Mouse (Mus musculus): ENCODE results near the gene Hoxa3. TPM values are rescaled to one million over a fixed set of nuclear protein-coding genes. Genes with fewer than 3 reads are reported as not detected.
A peak's percentile ranks its signal among the peaks of the same experiment; 100 is the strongest.

Gene Hoxa3
- polyA plus RNA-seq, 1 experiment from 2014 or later = 16.0 TPM

GRCm38 (mm10) chr6:52206882-52207683, 6.1 kb downstream of the Hoxa3 start:
- ATAC-seq (ENCODE audit: insufficient number of reproducible peaks, insufficient read depth, low FRiP score, low read depth) = no peak
- WGBS = 15% methylated on average over 4 of the region's 4 CpGs
- peak overlapping the region; percentile 52 for H3K9ac ChIP-seq (replicated peaks; ENCODE audit: low read depth, low read length)
- peaks cover 5% of the 10 kb centered on the region; the same call in 1 of the 2 replicates for H3K36me3 ChIP-seq (ENCODE audit: control insufficient read depth, insufficient read depth, low read length)
- H3K9me3 ChIP-seq (ENCODE audit: control insufficient read depth, low read depth, low read length) = no peaks in the 10 kb centered on the region
- H3K4me2 ChIP-seq (replicated peaks; ENCODE audit: low read depth, low read length) = peak overlapping the region; percentile 78
- peaks cover 15% of the 10 kb centered on the region for H3K27me3 ChIP-seq (ENCODE audit: control insufficient read depth, insufficient read depth, low read length)
- H3K4me3 ChIP-seq (ENCODE audit: low read depth, low read length) = peak overlapping the region; percentile 90
- H3K4me1 ChIP-seq (ENCODE audit: control insufficient read depth, insufficient read depth, low read length) = peaks cover 3% of the 10 kb centered on the region; the same call in 1 of the 2 replicates
- H3K27ac ChIP-seq (ENCODE audit: low read length) = peak overlapping the region; percentile 81

GRCm38 (mm10) chr6:52205638-52206621, 7.2 kb downstream of the Hoxa3 start:
- Histone ChIP-seq H3K9ac (replicated peaks; ENCODE audit: low read depth, low read length) (peak overlapping the region; percentile 52), H3K4me1 (ENCODE audit: control insufficient read depth, insufficient read depth, low read length) (peaks cover 3% of the 10 kb centered on the region; the same call in 1 of the 2 replicates), H3K36me3 (ENCODE audit: control insufficient read depth, insufficient read depth, low read length) (peaks cover 5% of the 10 kb centered on the region; the same call in 1 of the 2 replicates), H3K4me3 (ENCODE audit: low read depth, low read length) (peak overlapping the region; percentile 90), H3K27ac (ENCODE audit: low read length) (peak overlapping the region; percentile 81), H3K4me2 (replicated peaks; ENCODE audit: low read depth, low read length) (peak overlapping the region; percentile 78), H3K27me3 (ENCODE audit: control insufficient read depth, insufficient read depth, low read length) (peaks cover 8% of the 10 kb centered on the region; the same call in 1 of the 2 replicates), H3K9me3 (ENCODE audit: control insufficient read depth, low read depth, low read length) (no peaks in the 10 kb centered on the region)
- WGBS = 8% methylated on average over 55 of the region's 55 CpGs
- no peak for ATAC-seq (ENCODE audit: insufficient number of reproducible peaks, insufficient read depth, low FRiP score, low read depth)

- 10% methylated on average over 14 of the region's 14 CpGs for WGBS
- 0 out of 2 replicates have a peak, but pooled peaks cover 6% of the 10 kb centered on the region for H3K27me3 ChIP-seq (ENCODE audit: control insufficient read depth, insufficient read depth, low read length)
- peaks cover 3% of the 10 kb centered on the region; the same call in 1 of the 2 replicates for H3K4me1 ChIP-seq (ENCODE audit: control insufficient read depth, insufficient read depth, low read length)
- H3K27ac ChIP-seq (ENCODE audit: low read length) = peak overlapping the region; percentile 81
- H3K9ac ChIP-seq (replicated peaks; ENCODE audit: low read depth, low read length) = peak overlapping the region; percentile 52
- peaks cover 5% of the 10 kb centered on the region; the same call in 1 of the 2 replicates for H3K36me3 ChIP-seq (ENCODE audit: control insufficient read depth, insufficient read depth, low read length)
- H3K4me3 ChIP-seq (ENCODE audit: low read depth, low read length) = peak overlapping the region; percentile 90
- H3K4me2 ChIP-seq (replicated peaks; ENCODE audit: low read depth, low read length) = peak overlapping the region; percentile 78
- no peaks in the 10 kb centered on the region for H3K9me3 ChIP-seq (ENCODE audit: control insufficient read depth, low read depth, low read length)
- ATAC-seq (ENCODE audit: insufficient number of reproducible peaks, insufficient read depth, low FRiP score, low read depth) = no peak
Measured at GRCm38 (mm10) chr6:52205221-52205620, 7.9 kb downstream of the Hoxa3 start.

- 0 out of 2 replicates have a peak, but pooled peaks cover 3% of the 10 kb centered on the region for H3K27me3 ChIP-seq (ENCODE audit: control insufficient read depth, insufficient read depth, low read length)
- H3K4me1 ChIP-seq (ENCODE audit: control insufficient read depth, insufficient read depth, low read length) = peaks cover 5% of the 10 kb centered on the region; the same call in 1 of the 2 replicates
- no peaks in the 10 kb centered on the region for H3K9me3 ChIP-seq (ENCODE audit: control insufficient read depth, low read depth, low read length)
- H3K9ac ChIP-seq (replicated peaks; ENCODE audit: low read depth, low read length) = peak within 1 kb of the TSS; percentile 96
- under 1% methylated on average over 57 of the region's 65 CpGs for WGBS
- peak; percentile 71; the same call in 1 of the 2 replicates for ATAC-seq (ENCODE audit: insufficient number of reproducible peaks, insufficient read depth, low FRiP score, low read depth)
- H3K4me3 ChIP-seq (ENCODE audit: low read depth, low read length) = peak within 1 kb of the TSS; percentile 90
- H3K36me3 ChIP-seq (ENCODE audit: control insufficient read depth, insufficient read depth, low read length) = peaks cover 5% of the 10 kb centered on the region; the same call in 1 of the 2 replicates
- H3K4me2 ChIP-seq (replicated peaks; ENCODE audit: low read depth, low read length) = peak within 1 kb of the TSS; percentile 78
- H3K27ac ChIP-seq (ENCODE audit: low read length) = peak within 1 kb of the TSS; percentile 87
Measured at GRCm38 (mm10) chr6:52204050-52204752, 8.9 kb downstream of the Hoxa3 start, which contains the start of gene Hoxa5. Gene Hoxa5, minus strand, starts transcription at chr6:52204587.

- H3K27me3 ChIP-seq (ENCODE audit: control insufficient read depth, insufficient read depth, low read length) = 0 out of 2 replicates have a peak, but pooled peaks cover 3% of the 10 kb centered on the region
- no peaks in the 10 kb centered on the region for H3K9me3 ChIP-seq (ENCODE audit: control insufficient read depth, low read depth, low read length)
- peaks cover 5% of the 10 kb centered on the region; the same call in 1 of the 2 replicates for H3K4me1 ChIP-seq (ENCODE audit: control insufficient read depth, insufficient read depth, low read length)
- H3K4me3 ChIP-seq (ENCODE audit: low read depth, low read length) = peak overlapping the region; percentile 90
- peak overlapping the region; percentile 78 for H3K4me2 ChIP-seq (replicated peaks; ENCODE audit: low read depth, low read length)
- H3K27ac ChIP-seq (ENCODE audit: low read length) = peak overlapping the region; percentile 87
- 1% methylated on average over 44 of the region's 46 CpGs for WGBS
- ATAC-seq (ENCODE audit: insufficient number of reproducible peaks, insufficient read depth, low FRiP score, low read depth) = no peak
- H3K36me3 ChIP-seq (ENCODE audit: control insufficient read depth, insufficient read depth, low read length) = peaks cover 5% of the 10 kb centered on the region; the same call in 1 of the 2 replicates
- H3K9ac ChIP-seq (replicated peaks; ENCODE audit: low read depth, low read length) = peak overlapping the region; percentile 96
Measured at GRCm38 (mm10) chr6:52203371-52204049, 9.6 kb downstream of the Hoxa3 start.

GRCm38 (mm10) chr6:52203121-52203370, 10.1 kb downstream of the Hoxa3 start:
- WGBS = 3% methylated on average over 10 of the region's 10 CpGs
- 0 out of 2 replicates have a peak, but pooled peaks cover 3% of the 10 kb centered on the region for H3K27me3 ChIP-seq (ENCODE audit: control insufficient read depth, insufficient read depth, low read length)
- no peaks in the 10 kb centered on the region for H3K9me3 ChIP-seq (ENCODE audit: control insufficient read depth, low read depth, low read length)
- peaks cover 5% of the 10 kb centered on the region; the same call in 1 of the 2 replicates for H3K36me3 ChIP-seq (ENCODE audit: control insufficient read depth, insufficient read depth, low read length)
- H3K9ac ChIP-seq (replicated peaks; ENCODE audit: low read depth, low read length) = peak overlapping the region; percentile 96
- peak overlapping the region; percentile 87 for H3K27ac ChIP-seq (ENCODE audit: low read length)
- no peak for ATAC-seq (ENCODE audit: insufficient number of reproducible peaks, insufficient read depth, low FRiP score, low read depth)
- peak overlapping the region; percentile 78 for H3K4me2 ChIP-seq (replicated peaks; ENCODE audit: low read depth, low read length)
- H3K4me3 ChIP-seq (ENCODE audit: low read depth, low read length) = peak overlapping the region; percentile 90
- H3K4me1 ChIP-seq (ENCODE audit: control insufficient read depth, insufficient read depth, low read length) = peaks cover 5% of the 10 kb centered on the region; the same call in 1 of the 2 replicates

- H3K4me2 ChIP-seq (replicated peaks; ENCODE audit: low read depth, low read length) = peak overlapping the region; percentile 78
- ATAC-seq (ENCODE audit: insufficient number of reproducible peaks, insufficient read depth, low FRiP score, low read depth) = no peak
- H3K9me3 ChIP-seq (ENCODE audit: control insufficient read depth, low read depth, low read length) = no peaks in the 10 kb centered on the region
- peaks cover 7% of the 10 kb centered on the region; the same call in 1 of the 2 replicates for H3K4me1 ChIP-seq (ENCODE audit: control insufficient read depth, insufficient read depth, low read length)
- H3K36me3 ChIP-seq (ENCODE audit: control insufficient read depth, insufficient read depth, low read length) = peaks cover 5% of the 10 kb centered on the region; the same call in 1 of the 2 replicates
- H3K27ac ChIP-seq (ENCODE audit: low read length) = peak overlapping the region; percentile 87
- peak overlapping the region; percentile 90 for H3K4me3 ChIP-seq (ENCODE audit: low read depth, low read length)
- WGBS = 14% methylated on average over 22 of the region's 22 CpGs
- 0 out of 2 replicates have a peak, but pooled peaks cover 3% of the 10 kb centered on the region for H3K27me3 ChIP-seq (ENCODE audit: control insufficient read depth, insufficient read depth, low read length)
- H3K9ac ChIP-seq (replicated peaks; ENCODE audit: low read depth, low read length) = peak overlapping the region; percentile 96
Measured at GRCm38 (mm10) chr6:52202362-52203120, 10.6 kb downstream of the Hoxa3 start.

All from stomach, embryonic 14.5 days (tissue).